Mouse (Mus musculus) stomach, embryonic 16.5 days (tissue): ENCODE results near the gene Krt39. TPM values are rescaled to one million over a fixed set of nuclear protein-coding genes. Genes with fewer than 3 reads are reported as not detected.

ENCODE experiments used
- ATAC-seq: fragments of 200-750 bp; cut with Nextera tagmentation; 2 replicates; pipeline ENCODE4 v1.8.0; 2017; ENCODE audit warnings: moderate number of reproducible peaks, moderate TSS enrichment; ENCODE audit not compliant: insufficient read depth, low FRiP score
- H3K27ac ChIP-seq: fragments of 300-500 bp; sonication (generic); 2 replicates; pipeline ENCODE4 v1.5.1; 2014; ENCODE audit warnings: low read length
- H3K27me3 ChIP-seq: fragments of 300-500 bp; sonication (generic); 2 replicates; pipeline ENCODE4 v1.6.1; 2014; ENCODE audit warnings: low read length, control low read depth, mixed read lengths; ENCODE audit not compliant: control insufficient read depth, insufficient read depth
- H3K36me3 ChIP-seq: fragments of 300-500 bp; sonication (generic); 2 replicates; pipeline ENCODE4 v1.6.1; 2014; ENCODE audit warnings: low read length; ENCODE audit not compliant: control insufficient read depth, insufficient read depth
- H3K4me1 ChIP-seq: fragments of 300-500 bp; sonication (generic); 2 replicates; pipeline ENCODE4 v1.6.1; 2014; ENCODE audit warnings: low read length, control low read depth, mixed read lengths; ENCODE audit not compliant: control insufficient read depth, insufficient read depth
- H3K4me2 ChIP-seq: fragments of 300-500 bp; sonication (generic); 2 replicates; pipeline ENCODE4 v1.6.1; 2014; ENCODE audit warnings: low read depth, low read length, mixed read lengths
- H3K4me3 ChIP-seq: fragments of 300-500 bp; sonication (generic); replicated peaks from 2 replicates; pipeline ENCODE4 v1.5.1; 2014; ENCODE audit warnings: mild to moderate bottlenecking, low read length
- H3K9ac ChIP-seq: fragments of 300-500 bp; sonication (generic); 2 replicates; pipeline ENCODE4 v1.6.1; 2014; ENCODE audit warnings: low read length
- H3K9me3 ChIP-seq: fragments of 300-500 bp; sonication (generic); replicated peaks from 2 replicates; pipeline ENCODE4 v1.6.1; 2016; ENCODE audit warnings: low read length, control low read depth; ENCODE audit not compliant: control insufficient read depth
- WGBS: fragments of 180-500 bp; shearing (Covaris S2); extraction: QIAGEN DNeasy Blood & Tissue Kit; methylation state at CpG from one replicate; pipeline ENCODE4 v1.1.7; 2014; 5-methylcytosine and 5-hydroxymethylcytosine counted together
- polyA plus RNA-seq: library from polyadenylated mRNA; unstranded; fragments of >200 nt; fragmentation: Nextera tagmentation; extraction: Ambion mirVana; gene quantifications from 2 replicates; pipeline ENCODE4 v1.2.1, GENCODE M21; 2015

Gene Krt39
- polyA plus RNA-seq = 0.14 TPM in 1 of 2 replicates, not detected in the other

DNA sequence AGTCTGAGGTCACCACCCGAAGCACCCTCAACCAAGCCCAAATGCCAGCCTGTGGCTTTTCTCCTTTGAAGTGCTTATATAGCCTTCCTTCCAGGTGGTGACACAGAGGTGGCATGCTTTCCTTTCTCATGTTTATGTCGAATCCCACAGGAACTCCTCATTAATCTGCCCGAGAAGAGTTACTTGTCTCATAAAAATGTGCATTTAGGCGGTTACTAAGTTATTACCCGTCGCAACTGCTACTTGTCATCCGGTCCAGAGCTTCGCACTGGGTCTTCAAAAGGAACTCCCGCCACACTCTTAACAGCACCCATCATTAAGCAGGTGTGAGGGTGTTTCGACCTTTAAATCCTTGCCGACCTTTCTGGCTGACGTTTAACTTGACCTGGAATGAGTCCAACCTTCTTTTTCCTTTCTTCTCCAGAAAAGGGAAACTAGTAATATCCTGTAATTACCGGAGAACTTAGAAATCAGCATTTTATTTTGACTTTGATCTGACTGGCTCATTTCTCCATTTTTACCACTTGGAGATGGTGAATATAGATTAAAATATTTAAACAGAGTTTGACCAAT lies at the start of gene Krt39:
TSS of gene Krt39 (minus strand) at position 51 of the 573 bp plus-strand sequence.
- 73% methylated on average over 13 of the region's 13 CpGs for WGBS
- no peak within 1 kb of the TSS for H3K4me2 ChIP-seq
- no peak within 1 kb of the TSS for H3K4me3 ChIP-seq
- H3K27ac ChIP-seq = no peak within 1 kb of the TSS
- no peaks in the 10 kb centered on the region for H3K9me3 ChIP-seq
- no peaks in the 10 kb centered on the region; the same call in 1 of the 2 replicates for H3K4me1 ChIP-seq
- H3K27me3 ChIP-seq = no peaks in the 10 kb centered on the region
- H3K36me3 ChIP-seq = no peaks in the 10 kb centered on the region
- ATAC-seq = no peak
- no peak within 1 kb of the TSS for H3K9ac ChIP-seq

DNA sequence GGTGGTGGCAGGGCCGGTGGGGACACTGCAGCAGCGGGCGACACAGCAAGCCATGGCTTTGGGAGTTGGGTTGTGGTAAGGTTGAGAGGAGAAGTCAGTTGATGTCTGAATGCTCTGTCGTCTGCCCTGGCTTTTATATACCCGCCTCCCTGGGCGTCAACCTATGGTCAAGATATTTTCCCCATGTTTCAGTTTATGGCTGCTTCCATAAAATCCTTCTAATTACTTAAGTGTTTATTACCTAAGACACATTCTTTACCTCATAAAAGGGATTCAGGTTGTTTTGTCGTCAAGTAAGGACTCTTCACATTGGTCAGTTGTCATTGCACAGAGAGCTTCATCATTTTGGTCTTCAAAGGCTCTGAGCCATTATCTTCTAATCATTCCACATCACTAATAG lies 45.4 kb upstream of the Krt39 start, which contains the start of gene Krtap3-1:
TSS of gene Krtap3-1 (minus strand) at position 101 of the 400 bp plus-strand sequence.
- Histone ChIP-seq H3K4me2 (no peak within 1 kb of the TSS), H3K4me3 (no peak within 1 kb of the TSS), H3K36me3 (no peaks in the 10 kb centered on the region), H3K27ac (no peak within 1 kb of the TSS), H3K9me3 (no peaks in the 10 kb centered on the region), H3K27me3 (no peaks in the 10 kb centered on the region), H3K4me1 (no peaks in the 10 kb centered on the region), H3K9ac (no peak within 1 kb of the TSS)
- ATAC-seq = no peak
- 90% methylated on average over 7 of the region's 7 CpGs for WGBS

DNA sequence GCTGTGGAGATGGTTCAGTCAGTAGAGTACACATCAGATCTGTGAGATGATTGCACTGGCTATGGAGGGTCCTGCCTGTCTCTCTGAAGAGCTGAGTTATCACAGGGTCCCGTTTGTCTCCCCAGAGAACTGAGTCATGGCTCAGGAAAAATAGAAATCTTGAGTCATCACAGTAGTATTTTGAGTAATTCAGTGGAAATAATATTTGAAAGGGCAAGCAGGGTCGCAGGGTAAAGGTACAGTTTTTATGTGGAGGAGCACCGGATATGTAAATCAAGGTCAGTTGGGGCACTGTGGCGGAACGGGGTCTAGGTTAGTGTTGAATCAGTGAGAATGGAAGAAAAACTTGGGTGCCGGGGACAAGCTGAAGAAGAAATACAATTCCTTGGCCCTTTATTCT lies 41.4 kb upstream of the Krt39 start:
- Histone ChIP-seq H3K27ac (no peak overlapping the region), H3K36me3 (no peaks in the 10 kb centered on the region), H3K4me2 (no peak overlapping the region), H3K4me3 (no peak overlapping the region), H3K9me3 (no peaks in the 10 kb centered on the region), H3K27me3 (no peaks in the 10 kb centered on the region), H3K4me1 (no peaks in the 10 kb centered on the region), H3K9ac (no peak overlapping the region)
- 81% methylated on average over 6 of the region's 6 CpGs for WGBS
- no peak for ATAC-seq

DNA sequence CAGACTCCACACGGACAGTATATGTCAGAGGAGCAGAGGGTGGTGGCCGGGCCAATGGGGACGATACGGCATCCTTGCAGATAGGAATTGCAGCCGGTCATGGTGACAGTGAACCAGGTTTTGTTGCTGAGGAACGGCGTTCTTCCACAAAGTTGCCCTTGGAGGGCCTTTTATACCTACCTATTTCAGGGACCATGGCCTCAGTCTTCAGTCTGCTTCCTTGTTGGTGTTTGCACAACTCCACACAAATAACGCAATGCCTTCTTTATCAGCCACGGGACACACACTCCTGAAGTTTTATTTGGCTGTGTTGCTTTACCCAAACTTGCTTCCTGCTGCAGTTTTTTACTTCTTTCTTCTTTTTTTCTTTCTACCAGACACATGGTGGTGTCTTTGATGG lies 38.2 kb upstream of the Krt39 start, which contains the start of gene Gm11939:
TSS of gene Gm11939 (minus strand) at position 101 of the 400 bp plus-strand sequence.
- H3K27me3 ChIP-seq = no peaks in the 10 kb centered on the region
- H3K36me3 ChIP-seq = no peaks in the 10 kb centered on the region
- no peak within 1 kb of the TSS for H3K9ac ChIP-seq
- no peak for ATAC-seq
- WGBS = 85% methylated on average over 9 of the region's 9 CpGs
- no peak within 1 kb of the TSS for H3K4me3 ChIP-seq
- no peaks in the 10 kb centered on the region for H3K4me1 ChIP-seq
- H3K9me3 ChIP-seq = no peaks in the 10 kb centered on the region
- no peak within 1 kb of the TSS for H3K4me2 ChIP-seq
- no peak within 1 kb of the TSS for H3K27ac ChIP-seq

DNA sequence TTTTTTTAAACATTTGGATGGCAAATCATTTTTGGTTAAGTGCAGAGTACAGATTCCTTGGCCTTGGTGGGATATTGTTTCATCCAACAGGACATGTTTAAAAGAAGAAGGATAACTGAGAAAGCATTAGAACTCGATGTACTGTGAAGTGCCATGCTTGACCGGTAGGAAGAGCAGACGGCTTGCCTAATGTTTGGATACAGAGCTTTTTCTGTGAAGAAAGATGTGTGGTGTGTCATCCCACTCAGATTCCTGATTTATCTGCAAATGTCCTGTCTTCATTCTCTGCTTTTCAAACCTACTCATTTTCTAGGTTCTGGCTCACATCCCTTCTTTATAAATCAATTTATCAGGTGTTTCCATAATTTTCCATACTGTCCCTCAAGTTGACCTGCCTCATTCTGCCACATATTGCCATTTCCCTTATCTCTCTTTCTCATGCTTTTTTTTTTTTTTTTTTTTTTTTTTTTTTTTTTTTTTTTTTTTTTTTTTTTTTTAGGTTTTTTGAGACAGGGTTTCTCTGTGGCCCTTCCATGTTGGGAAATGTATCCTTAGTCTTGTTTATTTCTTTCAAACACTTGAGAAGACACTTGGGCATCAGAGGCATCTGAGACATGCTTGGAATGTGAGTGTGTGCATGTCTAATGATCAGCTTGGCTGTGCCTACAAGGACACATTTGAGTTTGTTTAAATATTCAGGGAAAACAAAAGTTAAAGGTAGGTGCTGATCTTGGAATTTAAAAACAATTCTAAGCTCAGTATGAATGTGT lies 37.0 kb upstream of the Krt39 start:
- ATAC-seq = no peak
- H3K27ac ChIP-seq = no peak overlapping the region
- 47% methylated on average over 3 of the region's 3 CpGs for WGBS

DNA sequence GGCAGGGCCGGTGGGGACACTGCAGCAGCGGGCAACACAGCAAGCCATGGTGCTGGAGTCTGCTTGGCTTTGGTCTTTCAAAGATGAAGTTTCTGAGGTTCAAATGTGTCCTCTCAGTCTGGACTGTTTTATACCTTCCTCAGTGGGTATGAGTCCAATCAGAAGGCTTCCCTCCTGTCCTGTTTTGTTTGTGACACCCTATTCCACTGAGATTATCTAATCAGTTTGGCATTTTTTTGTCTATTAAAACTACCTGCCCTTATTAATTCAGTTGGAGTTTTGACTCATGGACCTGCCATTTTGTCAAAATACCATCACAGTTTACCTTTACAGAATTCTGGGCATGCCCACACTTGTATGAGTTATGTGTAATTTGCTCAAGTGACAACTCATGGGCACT lies 35.6 kb upstream of the Krt39 start, which contains the start of gene Krtap3-2:
TSS of gene Krtap3-2 (minus strand) at position 101 of the 400 bp plus-strand sequence.
- no peak within 1 kb of the TSS for H3K4me3 ChIP-seq
- no peaks in the 10 kb centered on the region for H3K4me1 ChIP-seq
- H3K27ac ChIP-seq = no peak within 1 kb of the TSS
- WGBS = 88% methylated on average over 1 of the region's 2 CpGs
- no peaks in the 10 kb centered on the region for H3K27me3 ChIP-seq
- H3K9me3 ChIP-seq = no peaks in the 10 kb centered on the region
- no peak for ATAC-seq
- H3K9ac ChIP-seq = no peak within 1 kb of the TSS
- H3K36me3 ChIP-seq = no peaks in the 10 kb centered on the region
- no peak within 1 kb of the TSS for H3K4me2 ChIP-seq

More for the DNA sequence above, 37.0 kb upstream of the Krt39 start:
- no peaks in the 10 kb centered on the region for H3K4me1 ChIP-seq
- no peak overlapping the region for H3K4me2 ChIP-seq
- H3K36me3 ChIP-seq = no peaks in the 10 kb centered on the region
- no peak overlapping the region for H3K4me3 ChIP-seq
- H3K27me3 ChIP-seq = no peaks in the 10 kb centered on the region
- H3K9me3 ChIP-seq = no peaks in the 10 kb centered on the region
- no peak overlapping the region for H3K9ac ChIP-seq

DNA sequence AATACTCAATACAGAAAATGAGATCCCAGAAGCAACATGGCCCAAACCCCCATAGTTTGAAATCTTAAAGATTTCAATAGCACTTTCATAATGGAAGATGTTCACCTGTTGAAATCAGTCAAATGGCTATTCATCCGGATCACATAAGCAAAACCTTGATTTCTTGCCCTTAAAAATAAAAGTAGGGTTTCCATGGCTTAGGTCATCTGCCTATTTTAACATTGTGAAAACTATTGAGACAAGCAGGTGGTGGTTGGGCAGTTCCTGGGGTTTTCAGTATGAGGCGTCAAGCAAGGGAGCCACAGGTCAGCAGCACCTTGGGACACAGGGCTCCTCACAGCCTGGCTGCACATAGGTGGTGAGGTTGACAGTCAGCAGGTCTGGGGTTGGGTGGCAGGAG lies 35.1 kb upstream of the Krt39 start:
- no peaks in the 10 kb centered on the region for H3K4me1 ChIP-seq
- H3K27me3 ChIP-seq = no peaks in the 10 kb centered on the region
- no peak for ATAC-seq
- no peaks in the 10 kb centered on the region for H3K36me3 ChIP-seq
- H3K9me3 ChIP-seq = no peaks in the 10 kb centered on the region
- WGBS = 89% methylated on average over 2 of the region's 2 CpGs
- H3K4me2 ChIP-seq = no peak overlapping the region
- no peak overlapping the region for H3K4me3 ChIP-seq
- H3K9ac ChIP-seq = no peak overlapping the region
- H3K27ac ChIP-seq = no peak overlapping the region

DNA sequence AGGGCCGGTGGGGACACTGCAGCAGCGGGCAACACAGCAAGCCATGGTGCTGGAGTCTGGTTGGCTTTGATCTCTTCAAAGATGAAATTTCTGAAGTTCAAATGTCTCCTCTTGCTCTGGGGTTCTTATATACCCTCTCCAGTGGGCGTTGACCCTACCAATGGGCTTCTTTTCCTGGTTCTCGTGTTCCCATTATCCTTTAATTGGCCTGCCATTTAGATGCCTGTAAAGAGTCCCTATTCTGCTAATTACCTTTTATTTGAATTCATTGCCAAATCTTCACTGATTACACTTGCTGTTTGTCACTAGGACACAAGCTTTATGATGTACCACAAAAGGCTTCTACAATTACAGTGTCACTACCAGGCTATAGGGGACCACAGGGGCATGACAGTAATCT lies 29.6 kb upstream of the Krt39 start, which contains the start of gene Krtap3-3:
TSS of gene Krtap3-3 (minus strand) at position 101 of the 400 bp plus-strand sequence.
- no peaks in the 10 kb centered on the region; the same call in 1 of the 2 replicates for H3K9me3 ChIP-seq

DNA sequence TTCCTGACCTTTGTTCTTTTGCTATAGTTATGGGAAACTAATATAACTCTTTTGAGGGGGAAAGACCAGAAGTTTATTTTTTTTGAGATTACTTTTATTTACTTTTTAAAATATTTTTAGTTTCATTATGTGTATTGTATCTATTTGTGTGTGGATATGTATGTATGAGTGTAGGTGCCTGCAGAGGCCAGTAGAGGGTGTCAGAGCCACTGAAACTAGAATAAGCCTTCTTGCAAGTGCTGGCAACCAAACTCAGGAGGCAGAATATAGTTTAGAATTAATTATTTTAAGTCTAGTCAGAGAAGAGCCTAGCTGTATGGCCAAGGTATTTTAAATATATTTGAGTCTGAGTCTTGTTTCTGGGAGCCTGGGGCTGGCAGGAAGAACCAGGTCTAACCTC lies 26.8 kb upstream of the Krt39 start:
- H3K4me3 ChIP-seq = no peak overlapping the region
- H3K4me2 ChIP-seq = no peak overlapping the region
- H3K9ac ChIP-seq = no peak overlapping the region
- no peaks in the 10 kb centered on the region; the same call in 1 of the 2 replicates for H3K9me3 ChIP-seq
- ATAC-seq = no peak
- H3K27ac ChIP-seq = no peak overlapping the region
- H3K4me1 ChIP-seq = no peaks in the 10 kb centered on the region
- no peaks in the 10 kb centered on the region for H3K36me3 ChIP-seq
- H3K27me3 ChIP-seq = no peaks in the 10 kb centered on the region

More for the DNA sequence above, 29.6 kb upstream of the Krt39 start, which contains the start of gene Krtap3-3:
- no peaks in the 10 kb centered on the region for H3K36me3 ChIP-seq
- H3K27me3 ChIP-seq = no peaks in the 10 kb centered on the region
- WGBS = 68% methylated on average over 4 of the region's 4 CpGs
- H3K9ac ChIP-seq = no peak within 1 kb of the TSS
- H3K4me1 ChIP-seq = no peaks in the 10 kb centered on the region
- ATAC-seq = no peak
- H3K4me2 ChIP-seq = no peak within 1 kb of the TSS
- no peak within 1 kb of the TSS for H3K27ac ChIP-seq
- H3K4me3 ChIP-seq = no peak within 1 kb of the TSS
